Mouse (Mus musculus): ENCODE data around the gene Ube2o.

GRCm38 (mm10) chr11:116515330-116516020 is 65.8 kb downstream of the Ube2o start:
- TF ChIP-seq CTCF (IDR thresholded peaks at IDR 0.05; ENCODE audit: low read depth) (no peak), EP300 (IDR thresholded peaks at IDR 0.05; ENCODE audit: low read depth) (no peak)

Measured in heart, postnatal 0 days (tissue).